24 mouse cellular contexts compared by ENCODE assay signal in genomic region chr5:91206569-91207490, GRCm38 (mm10).
DNase-seq lines count a peak whose midpoint lies in the region; ATAC-seq and TF ChIP-seq lines count a peak whose summit lies in the region.
"Had no signal": no experiment of that assay in that cellular context is flagged by ENCODE, and none has a peak within 500 bp of the region (broad histone marks: within the 10 kb centered on the region; RNA-seq: fewer than 3 reads in every experiment).

No protein-coding gene starts in this region.

- TF ChIP-seq CTCF in forebrain, postnatal 0 days (IDR thresholded peaks at IDR 0.05; ENCODE audit: low read depth), result no peak
- no peak for TF ChIP-seq CTCF in lung, embryonic 14.5 days (IDR thresholded peaks at IDR 0.05; ENCODE audit: low read depth)

- H3K27me3 ChIP-seq in forebrain, postnatal 0 days (ENCODE audit: insufficient read depth, low read length), result no peaks in the 10 kb centered on the region
- H3K27me3 ChIP-seq in forebrain, embryonic 15.5 days, result no peaks in the 10 kb centered on the region
- no peaks in the 10 kb centered on the region for H3K27me3 ChIP-seq in lung, embryonic 14.5 days (ENCODE audit: insufficient read depth, low read length)
- no peaks in the 10 kb centered on the region for H3K27me3 ChIP-seq in intestine, embryonic 15.5 days (replicated peaks)
- no peaks in the 10 kb centered on the region for H3K27me3 ChIP-seq in midbrain, embryonic 14.5 days (ENCODE audit: control insufficient read depth, insufficient read depth, low read length)
- H3K27me3 ChIP-seq: embryonic facial prominence, embryonic 15.5 days; heart, embryonic 12.5 days; hindbrain, embryonic 13.5 days; liver, embryonic 15.5 days; megakaryocyte, embryonic 14.5 days; Patski had no signal

- H3K27ac ChIP-seq in forebrain, postnatal 0 days (ENCODE audit: low read depth, low read length), result no peak overlapping the region
- H3K27ac ChIP-seq in forebrain, embryonic 15.5 days (replicated peaks), result no peak overlapping the region
- H3K27ac ChIP-seq in lung, embryonic 14.5 days (ENCODE audit: low read depth), result 0 out of 2 replicates have a peak overlapping the region, but pooled peaks have one; percentile 6
- H3K27ac ChIP-seq in intestine, embryonic 15.5 days, result peak overlapping the region; percentile 51
- H3K27ac ChIP-seq in midbrain, embryonic 14.5 days (replicated peaks; ENCODE audit: low read depth, low read length), result no peak overlapping the region
- H3K27ac ChIP-seq: embryonic facial prominence, embryonic 15.5 days; hindbrain, embryonic 13.5 days; liver, embryonic 15.5 days had no signal

- H3K9ac ChIP-seq in forebrain, postnatal 0 days, result no peak overlapping the region
- no peak overlapping the region for H3K9ac ChIP-seq in forebrain, embryonic 15.5 days (replicated peaks)
- H3K9ac ChIP-seq in lung, embryonic 14.5 days, result no peak overlapping the region
- no peak overlapping the region for H3K9ac ChIP-seq in intestine, embryonic 15.5 days
- H3K9ac ChIP-seq in midbrain, embryonic 14.5 days (replicated peaks; ENCODE audit: low read length), result no peak overlapping the region
- H3K9ac ChIP-seq: embryonic facial prominence, embryonic 15.5 days; heart, embryonic 12.5 days; hindbrain, embryonic 13.5 days; liver, embryonic 15.5 days had no signal

- peak; percentile 50; the same call in 1 of the 2 replicates for ATAC-seq in forebrain, postnatal 0 days
- ATAC-seq in forebrain, embryonic 15.5 days (replicated peaks), result no peak
- ATAC-seq in lung, embryonic 14.5 days (ENCODE audit: insufficient read depth), result no peak
- ATAC-seq in intestine, embryonic 15.5 days, result peak; percentile 73
- ATAC-seq in megakaryocyte-erythroid progenitor cell, adult 5-6 weeks (replicated peaks; ENCODE audit: low FRiP score, low TSS enrichment, poor library complexity, severe bottlenecking), result no peak
- no peak for ATAC-seq in midbrain, embryonic 14.5 days (ENCODE audit: low FRiP score, low TSS enrichment)
- ATAC-seq: inflammation-experienced regulatory T-cells, adult 6 months; midbrain, embryonic 16.5 days; Patski had no signal

- H3K36me3 ChIP-seq in forebrain, postnatal 0 days (ENCODE audit: insufficient read depth), result no peaks in the 10 kb centered on the region
- no peaks in the 10 kb centered on the region for H3K36me3 ChIP-seq in forebrain, embryonic 15.5 days
- H3K36me3 ChIP-seq in lung, embryonic 14.5 days (ENCODE audit: insufficient read depth), result no peaks in the 10 kb centered on the region
- H3K36me3 ChIP-seq in intestine, embryonic 15.5 days, result no peaks in the 10 kb centered on the region
- no peaks in the 10 kb centered on the region for H3K36me3 ChIP-seq in midbrain, embryonic 14.5 days (ENCODE audit: control insufficient read depth, insufficient read depth, low read length)
- H3K36me3 ChIP-seq: embryonic facial prominence, embryonic 15.5 days; heart, embryonic 12.5 days; hindbrain, embryonic 13.5 days; liver, embryonic 15.5 days had no signal

- DNase-seq in forebrain, postnatal 0 days, result peak; percentile 4
- no peak for DNase-seq in lung, embryonic 14.5 days
- no peak for DNase-seq in lung, postnatal 36 days
- peak; percentile 5 for DNase-seq in telencephalon, adult 2 months (ENCODE audit: low read depth, low spot score)
- no peak for DNase-seq in midbrain, embryonic 14.5 days
- DNase-seq: adrenal gland, postnatal 10 days; cerebellum, adult 11 months; cerebellum, postnatal 14 days; gastrocnemius, postnatal 36 days; layer of hippocampus, postnatal 36 days; lung, postnatal 14 days; right cerebral cortex, postnatal 25 days; thymus, postnatal 14 days had no signal

- 77% methylated on average over 9 of the region's 9 CpGs for WGBS in forebrain, postnatal 0 days
- 79% methylated on average over 9 of the region's 9 CpGs for WGBS in forebrain, embryonic 15.5 days
- 68% methylated on average over 9 of the region's 9 CpGs for WGBS in lung, embryonic 14.5 days
- WGBS in intestine, embryonic 15.5 days, result 67% methylated on average over 9 of the region's 9 CpGs
- 83% methylated on average over 9 of the region's 9 CpGs for WGBS in midbrain, embryonic 14.5 days

- H3K4me3 ChIP-seq in forebrain, postnatal 0 days (ENCODE audit: low read depth, low read length), result no peak overlapping the region
- no peak overlapping the region for H3K4me3 ChIP-seq in forebrain, embryonic 15.5 days
- H3K4me3 ChIP-seq in lung, embryonic 14.5 days (ENCODE audit: low read depth, low read length), result no peak overlapping the region
- no peak overlapping the region for H3K4me3 ChIP-seq in intestine, embryonic 15.5 days (replicated peaks)
- no peak overlapping the region for H3K4me3 ChIP-seq in midbrain, embryonic 14.5 days (replicated peaks; ENCODE audit: low read depth, low read length)
- H3K4me3 ChIP-seq: embryonic facial prominence, embryonic 15.5 days; heart, embryonic 12.5 days; hindbrain, embryonic 13.5 days; liver, embryonic 15.5 days; megakaryocyte, embryonic 14.5 days had no signal

- no peaks in the 10 kb centered on the region for H3K4me1 ChIP-seq in forebrain, postnatal 0 days (ENCODE audit: insufficient read depth)
- H3K4me1 ChIP-seq in forebrain, embryonic 15.5 days, result no peaks in the 10 kb centered on the region
- H3K4me1 ChIP-seq in lung, embryonic 14.5 days (ENCODE audit: insufficient read depth), result no peaks in the 10 kb centered on the region
- no peaks in the 10 kb centered on the region for H3K4me1 ChIP-seq in intestine, embryonic 15.5 days (replicated peaks)
- H3K4me1 ChIP-seq in midbrain, embryonic 14.5 days (ENCODE audit: control insufficient read depth, insufficient read depth, low read length), result no peaks in the 10 kb centered on the region
- H3K4me1 ChIP-seq: embryonic facial prominence, embryonic 15.5 days; hindbrain, embryonic 13.5 days; liver, embryonic 15.5 days; megakaryocyte, embryonic 14.5 days had no signal

- H3K4me2 ChIP-seq in forebrain, postnatal 0 days (ENCODE audit: low read depth), result no peak overlapping the region
- H3K4me2 ChIP-seq in forebrain, embryonic 15.5 days (replicated peaks), result no peak overlapping the region
- H3K4me2 ChIP-seq in lung, embryonic 14.5 days, result no peak overlapping the region
- H3K4me2 ChIP-seq in intestine, embryonic 15.5 days (replicated peaks), result no peak overlapping the region
- no peak overlapping the region for H3K4me2 ChIP-seq in midbrain, embryonic 14.5 days (ENCODE audit: low read length)
- H3K4me2 ChIP-seq: embryonic facial prominence, embryonic 15.5 days; heart, embryonic 12.5 days; hindbrain, embryonic 13.5 days; liver, embryonic 15.5 days had no signal

- H3K9me3 ChIP-seq in forebrain, postnatal 0 days (ENCODE audit: low read length), result no peaks in the 10 kb centered on the region
- no peaks in the 10 kb centered on the region for H3K9me3 ChIP-seq in forebrain, embryonic 15.5 days
- H3K9me3 ChIP-seq in lung, embryonic 14.5 days (ENCODE audit: low read depth, low read length), result no peaks in the 10 kb centered on the region
- H3K9me3 ChIP-seq in intestine, embryonic 15.5 days, result no peaks in the 10 kb centered on the region
- H3K9me3 ChIP-seq in midbrain, embryonic 14.5 days (ENCODE audit: control insufficient read depth, low read length), result no peaks in the 10 kb centered on the region
- H3K9me3 ChIP-seq: embryonic facial prominence, embryonic 15.5 days; heart, embryonic 12.5 days; hindbrain, embryonic 13.5 days; liver, embryonic 15.5 days; megakaryocyte, embryonic 14.5 days had no signal

Comparison
In these comparisons a context has a peak if more than half of its experiments do, and no peak if none do; other contexts are left out.
1. ATAC-seq: peak in forebrain, postnatal 0 days (single experiment) and intestine, embryonic 15.5 days (single experiment); none in forebrain, embryonic 15.5 days (single experiment), lung, embryonic 14.5 days (single experiment), megakaryocyte-erythroid progenitor cell, adult 5-6 weeks (single experiment) and midbrain, embryonic 14.5 days (single experiment).
2. DNase-seq: peak in forebrain, postnatal 0 days (single experiment) and telencephalon, adult 2 months (single experiment); none in lung, embryonic 14.5 days (single experiment), lung, postnatal 36 days (single experiment) and midbrain, embryonic 14.5 days (single experiment).
3. H3K27ac ChIP-seq: peak in lung, embryonic 14.5 days (single experiment) and intestine, embryonic 15.5 days (single experiment); none in forebrain, postnatal 0 days (single experiment), forebrain, embryonic 15.5 days (single experiment) and midbrain, embryonic 14.5 days (single experiment).